Mouse (Mus musculus): ENCODE measurements around the gene Spaca9. TPM values are rescaled to one million over a fixed set of nuclear protein-coding genes. Genes with fewer than 3 reads are reported as not detected.

The Spaca9 gene
- total RNA-seq (2015) (0.66 and 5.7 TPM in 2 replicates), total RNA-seq (2017) (2.4 and 8.4 TPM in 2 replicates)

DNA sequence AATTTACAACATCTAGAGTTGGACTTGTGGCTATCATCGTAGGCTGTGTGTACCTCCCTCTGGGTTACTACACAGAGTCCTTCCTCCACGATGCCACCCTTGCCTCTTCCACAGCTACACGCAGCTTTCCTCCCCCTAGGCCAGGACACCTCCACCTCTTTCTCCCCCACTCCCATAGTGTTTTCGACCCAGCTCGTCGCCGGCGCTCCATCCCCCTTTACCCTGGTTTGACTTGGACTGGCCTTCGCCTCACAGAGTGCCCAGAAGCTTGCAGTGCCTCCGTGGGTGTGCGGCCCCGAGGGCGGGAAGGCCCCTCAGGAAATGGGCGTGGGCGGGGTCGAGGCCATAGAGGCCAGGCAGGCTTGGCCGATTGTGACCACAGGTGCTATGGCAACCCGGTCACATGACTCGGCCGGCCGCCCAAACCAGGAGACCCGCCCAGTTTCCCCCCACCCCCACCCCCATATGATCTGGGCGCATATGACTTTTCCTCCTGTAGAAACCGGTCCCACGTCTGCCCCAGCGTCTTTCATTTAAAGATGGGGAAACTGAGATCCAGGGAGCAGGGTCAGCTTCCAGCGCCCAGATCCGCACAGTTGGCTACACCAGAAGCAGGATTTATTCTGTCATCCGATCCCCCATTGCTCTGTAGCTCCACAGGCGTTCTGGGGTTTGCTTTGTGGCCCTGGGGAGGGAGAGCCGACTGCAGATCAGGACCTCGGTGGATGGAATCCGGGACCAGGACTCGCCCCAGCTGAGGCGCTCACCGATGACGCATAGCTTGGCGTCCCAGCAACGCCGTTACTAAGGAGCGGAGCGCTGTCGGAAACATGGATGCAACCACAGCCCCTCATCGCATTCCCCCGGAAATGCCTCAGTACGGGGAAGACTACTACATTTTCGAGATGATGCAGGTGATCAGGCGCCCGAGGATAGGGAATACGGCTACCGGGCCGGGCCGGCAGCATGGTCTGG, at the start of gene Spaca9, which contains the start of gene Ak8:
Spaca9 (minus strand) TSS at position 367 of the 975 bp plus-strand sequence.
Ak8 (plus strand) TSS at position 804 of the 975 bp plus-strand sequence.
- ATAC-seq (replicated peaks; ENCODE audit: poor library complexity) = peak; percentile 35; the same call in 1 of the 2 replicates

DNA sequence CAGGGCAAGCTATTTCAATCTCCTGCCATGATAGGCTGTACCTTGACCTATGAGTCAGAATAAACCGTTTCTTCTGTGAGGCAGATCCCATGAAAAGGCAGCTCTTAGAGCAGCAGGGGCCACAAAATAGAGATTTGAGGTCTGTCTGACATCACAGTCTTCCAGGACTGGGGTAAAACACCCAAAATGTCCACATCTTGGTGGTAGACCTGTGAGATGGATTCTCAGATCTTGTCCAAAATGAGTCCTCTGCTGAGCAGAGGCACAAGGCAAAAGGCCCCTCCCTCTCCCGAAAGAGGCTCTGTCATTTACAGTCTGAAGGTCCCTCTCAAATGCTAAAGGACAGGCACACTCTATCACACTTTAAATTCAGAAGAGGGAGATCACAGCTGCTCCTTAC, 48.2 kb upstream of the Spaca9 start:
- no peak for ATAC-seq (replicated peaks; ENCODE audit: poor library complexity)

DNA sequence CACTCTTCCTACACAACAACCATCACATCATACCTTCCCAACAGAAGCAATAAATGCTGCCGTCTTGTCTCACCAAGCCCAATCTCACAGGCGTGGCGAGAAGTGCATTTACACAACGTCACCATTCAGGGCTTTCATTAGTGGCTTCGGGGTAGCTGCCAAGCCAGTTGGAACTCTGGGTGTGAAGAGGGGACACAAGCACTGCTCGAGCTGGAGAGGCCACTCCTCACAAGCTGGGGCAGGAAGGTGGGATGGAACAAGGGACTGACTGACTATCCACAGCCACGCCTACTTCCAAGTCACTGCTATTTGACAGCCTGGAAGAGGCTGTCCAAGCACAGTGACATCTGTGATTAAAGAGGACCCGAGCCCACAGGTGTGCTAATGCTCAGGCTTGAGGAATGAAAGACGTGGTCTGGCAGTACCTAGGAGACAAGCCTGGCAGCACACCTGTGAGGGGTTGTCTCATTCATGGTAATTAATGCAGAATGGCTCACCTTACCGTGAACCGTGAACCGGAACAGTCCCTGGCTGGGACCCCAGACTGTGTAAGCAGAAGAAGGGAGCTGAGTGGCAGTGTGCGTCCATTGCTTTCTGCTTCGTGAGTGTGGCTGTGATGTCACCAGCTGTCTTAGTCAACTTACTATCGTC, 47.3 kb upstream of the Spaca9 start:
- no peak for ATAC-seq (replicated peaks; ENCODE audit: poor library complexity)

DNA sequence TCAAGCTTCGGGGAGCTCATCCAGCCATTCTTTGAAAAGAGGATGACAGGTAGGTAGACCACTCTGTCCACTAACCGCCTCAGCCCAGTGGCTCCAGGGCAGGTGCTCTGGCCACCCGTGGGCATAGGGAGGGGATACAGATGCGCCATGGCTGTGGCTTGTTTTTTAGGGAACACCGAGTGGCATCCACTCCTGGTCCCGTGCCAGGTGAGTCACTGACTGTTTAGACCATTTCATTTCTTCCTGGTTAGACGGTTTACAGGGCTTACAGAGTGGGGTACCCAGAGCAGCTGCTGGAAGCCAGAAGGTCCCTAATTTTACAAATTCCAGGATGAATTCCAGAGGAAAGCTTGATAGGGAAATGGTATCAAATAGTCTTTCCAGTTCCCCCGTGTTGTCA, 43.2 kb upstream of the Spaca9 start:
- no peak for ATAC-seq (replicated peaks; ENCODE audit: poor library complexity)

DNA sequence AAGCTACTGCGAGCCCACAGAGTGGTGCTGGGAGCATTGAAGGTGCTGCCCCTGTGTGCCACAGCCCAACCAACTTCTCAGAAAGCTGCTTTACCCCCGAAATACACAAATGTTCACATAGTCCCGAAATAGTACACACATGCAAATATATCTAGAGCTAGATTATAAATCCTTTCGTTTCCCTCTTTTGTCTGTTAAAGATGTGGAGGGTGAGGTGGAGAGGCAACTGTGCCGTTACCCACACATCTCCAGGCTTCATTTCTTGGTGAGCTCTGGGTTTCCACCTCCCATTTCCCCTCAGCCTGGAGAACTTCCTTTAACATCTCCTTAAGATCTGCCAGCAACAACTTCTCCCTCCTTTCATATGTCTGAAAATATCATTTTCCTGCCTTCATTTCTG, 40.6 kb upstream of the Spaca9 start:
- ATAC-seq (replicated peaks; ENCODE audit: poor library complexity) = no peak

DNA sequence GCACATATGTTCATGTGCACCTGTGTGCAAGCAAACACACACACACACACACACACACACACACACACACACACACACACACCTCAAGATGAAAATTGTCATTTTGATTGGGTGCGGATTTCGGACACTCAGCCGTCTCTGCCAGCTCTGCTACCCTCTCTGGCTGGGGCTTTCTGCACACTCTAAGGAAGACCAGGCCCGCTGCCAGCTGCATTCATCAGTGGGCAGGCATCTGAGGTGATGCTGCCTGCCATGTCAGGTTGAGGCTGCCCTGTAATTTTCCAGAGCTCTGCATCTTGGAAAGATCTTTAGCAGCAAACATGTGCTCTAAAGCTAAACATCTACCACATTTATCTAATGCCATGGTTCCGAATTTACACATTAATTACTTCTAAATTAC, 37.6 kb upstream of the Spaca9 start:
- ATAC-seq (replicated peaks; ENCODE audit: poor library complexity) = no peak

DNA sequence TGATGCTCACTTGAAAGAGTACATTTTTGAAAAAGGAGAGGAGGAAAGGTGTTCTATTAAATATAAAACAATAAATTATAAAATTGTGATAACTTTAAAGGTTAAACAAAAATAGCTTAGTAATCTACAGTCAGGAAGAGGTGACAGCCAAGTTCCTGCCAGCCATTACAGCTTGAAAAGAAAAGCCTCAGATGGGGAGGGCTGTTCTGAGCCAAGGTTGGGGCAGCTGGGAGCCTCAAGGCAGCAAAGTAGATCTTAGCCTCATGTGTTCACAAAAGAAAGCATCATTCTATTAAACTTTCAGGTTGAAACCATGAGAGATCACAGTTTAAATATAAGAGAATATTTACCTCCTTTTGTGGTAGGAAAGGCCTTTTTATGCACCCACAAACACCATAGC, 31.1 kb upstream of the Spaca9 start:
- ATAC-seq (replicated peaks; ENCODE audit: poor library complexity) = no peak

DNA sequence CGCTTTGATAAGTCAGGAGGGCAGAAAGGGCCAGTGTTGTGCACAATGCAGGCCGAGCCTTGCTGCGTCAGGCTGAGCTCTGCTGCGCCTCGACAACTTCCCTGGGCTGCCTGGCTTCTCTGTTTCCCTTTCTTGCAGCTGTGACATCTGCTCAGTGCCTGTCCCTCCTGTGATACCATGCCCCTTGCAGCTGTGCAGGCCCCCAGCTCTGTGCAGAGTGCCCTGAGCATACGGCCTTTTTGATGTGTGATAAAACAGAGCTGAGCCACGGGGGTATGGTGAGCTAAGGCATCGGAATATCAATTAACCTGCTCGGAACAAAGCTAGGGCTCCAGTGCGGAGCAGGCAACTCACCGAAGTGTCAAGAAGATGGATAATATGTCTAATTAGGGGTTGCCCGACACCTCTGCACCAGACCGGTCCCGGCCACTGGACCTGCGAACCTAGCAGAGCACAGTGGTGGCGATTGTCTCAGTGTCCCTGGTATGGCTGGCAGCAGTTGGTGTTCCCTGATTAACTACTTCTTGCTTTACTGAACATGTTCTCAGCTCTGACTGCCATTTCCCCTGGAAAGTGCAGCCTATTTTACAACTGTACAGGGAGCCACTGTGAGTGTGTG, 28.4 kb upstream of the Spaca9 start:
- ATAC-seq (replicated peaks; ENCODE audit: poor library complexity) = no peak

DNA sequence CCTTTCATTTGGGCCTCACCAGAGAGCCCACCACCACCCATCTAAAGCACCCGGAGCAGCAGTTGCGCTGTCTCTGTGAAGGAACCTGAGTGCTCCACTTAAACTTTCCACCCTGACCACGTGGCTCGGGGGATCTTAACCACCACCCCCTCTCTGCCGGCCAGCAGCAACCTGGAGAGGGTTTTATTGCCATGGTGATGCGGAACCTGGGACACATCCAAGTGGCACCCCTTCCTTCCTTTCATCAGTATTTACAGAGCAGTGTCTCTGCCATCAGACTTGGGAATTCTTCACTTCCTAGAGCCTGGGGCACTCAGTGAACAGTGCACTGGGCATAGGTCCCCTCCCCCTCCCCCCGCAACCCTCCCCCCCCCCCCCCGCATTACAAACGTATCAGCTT, 24.4 kb upstream of the Spaca9 start:
- no peak for ATAC-seq (replicated peaks; ENCODE audit: poor library complexity)

DNA sequence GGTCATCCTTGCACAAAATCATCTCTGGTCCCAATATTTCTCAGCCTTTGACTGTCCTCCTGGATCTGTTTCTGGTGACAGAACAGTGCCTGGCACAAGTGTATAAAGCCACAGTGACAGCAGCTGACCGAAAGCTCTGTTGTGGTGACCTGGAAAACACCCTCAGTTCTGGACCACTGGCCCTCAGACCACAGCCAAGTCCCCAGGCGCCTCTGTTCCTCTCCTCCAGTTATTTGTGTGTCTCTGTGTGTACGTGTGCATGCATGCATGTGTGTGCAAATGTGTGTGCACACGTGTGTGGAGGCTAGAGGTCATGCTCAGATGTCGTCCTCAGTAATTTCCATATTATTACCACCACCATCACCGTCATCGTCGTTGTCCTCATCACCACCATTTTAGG, 22.9 kb upstream of the Spaca9 start:
- no peak for ATAC-seq (replicated peaks; ENCODE audit: poor library complexity)

DNA sequence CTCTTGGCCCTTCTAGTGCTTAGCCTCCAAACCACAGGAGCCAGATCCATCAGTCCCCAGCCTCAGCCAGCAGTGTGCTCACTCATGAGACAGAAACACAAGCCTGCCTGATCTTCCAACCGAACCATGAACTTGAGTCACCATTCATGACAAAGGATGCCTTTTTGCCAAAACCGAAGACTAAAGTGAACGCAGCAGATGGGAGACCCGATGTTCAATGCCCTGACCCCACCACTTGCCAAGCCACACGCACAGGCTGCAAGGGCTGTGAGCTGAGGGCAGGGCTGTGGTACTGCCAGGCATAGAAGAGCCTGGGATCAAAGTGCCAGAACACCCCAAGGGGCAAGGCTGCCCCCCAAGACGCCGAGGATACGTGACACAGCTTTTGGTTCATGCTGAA, 13.5 kb upstream of the Spaca9 start:
- ATAC-seq (replicated peaks; ENCODE audit: poor library complexity) = no peak

DNA sequence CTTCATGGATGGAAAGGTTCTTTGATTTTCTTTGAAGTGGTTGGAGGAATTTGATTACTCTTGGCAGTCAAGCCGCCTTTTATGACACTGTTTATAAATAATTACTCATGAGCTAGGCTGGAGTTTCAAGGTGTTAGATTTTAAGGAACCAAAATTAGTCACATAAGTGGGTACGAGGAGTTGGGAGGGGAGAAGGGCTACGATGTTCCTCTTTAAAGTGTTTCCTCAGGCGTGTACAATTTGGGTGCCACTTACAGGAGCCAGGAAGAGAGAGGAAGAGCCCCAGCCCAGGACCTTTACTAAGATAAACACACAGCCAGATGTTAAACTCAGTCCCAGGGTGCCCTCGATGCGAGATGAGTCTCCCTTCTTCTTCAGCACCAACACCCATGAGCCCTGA, 7.3 kb upstream of the Spaca9 start:
- 0 out of 2 replicates have a peak, but pooled peaks have one; percentile 25 for ATAC-seq (replicated peaks; ENCODE audit: poor library complexity)

DNA sequence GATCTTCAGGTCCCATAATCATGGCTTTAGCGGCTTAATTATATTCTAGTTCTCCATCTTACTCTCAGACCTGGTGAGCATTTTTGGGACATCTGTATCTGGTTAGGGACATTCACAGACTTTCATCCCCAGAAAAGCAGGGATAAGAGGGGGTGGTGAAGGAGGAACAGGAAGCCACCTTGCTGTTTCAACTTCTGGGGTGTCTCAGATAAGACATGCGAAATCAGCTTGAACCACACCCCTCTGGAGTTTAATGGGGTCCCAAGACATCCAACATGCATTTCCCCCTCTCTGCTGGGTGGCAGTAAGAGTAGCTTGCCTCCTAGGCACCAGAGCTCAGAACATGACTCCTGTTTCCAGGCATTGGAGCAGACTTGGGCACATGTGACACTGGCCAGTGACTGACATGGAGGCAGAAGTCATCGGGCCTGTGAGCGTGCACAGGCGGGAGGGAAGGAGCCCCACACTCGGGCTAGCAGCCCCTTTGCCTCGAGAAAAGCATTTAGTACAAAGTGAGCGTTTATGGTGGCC, 6.6 kb upstream of the Spaca9 start:
- no peak for ATAC-seq (replicated peaks; ENCODE audit: poor library complexity)

DNA sequence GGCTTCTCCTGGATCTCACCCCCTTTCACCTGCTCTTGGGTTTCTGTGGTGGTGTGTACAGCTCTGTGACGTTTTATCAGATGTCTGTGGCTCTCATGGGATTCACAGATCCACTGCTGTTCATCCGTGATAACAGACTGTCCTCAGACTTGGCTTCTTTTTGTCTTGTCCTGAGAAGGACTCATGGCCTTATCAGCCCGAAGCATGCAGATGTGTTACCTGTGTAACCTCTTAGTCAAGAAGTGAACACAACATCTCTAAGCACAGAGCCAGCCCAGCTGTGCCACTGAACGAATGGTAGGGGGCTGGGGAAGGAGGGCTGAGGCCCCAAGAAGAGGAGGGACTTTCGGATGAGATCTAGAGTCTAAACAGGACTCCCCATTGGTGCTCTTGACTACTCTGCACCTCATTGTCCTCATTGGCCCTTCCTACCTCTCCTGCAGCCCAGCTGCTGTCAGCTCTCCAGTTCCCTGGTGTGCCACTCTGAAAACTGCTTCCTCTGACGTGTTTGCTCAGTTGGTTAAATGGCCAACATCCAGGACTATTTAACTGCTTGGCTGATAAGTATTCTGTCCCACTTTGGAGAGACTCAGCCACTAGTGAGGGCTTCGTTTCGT, 2.2 kb upstream of the Spaca9 start:
- peak; percentile 74 for ATAC-seq (replicated peaks; ENCODE audit: poor library complexity)

DNA sequence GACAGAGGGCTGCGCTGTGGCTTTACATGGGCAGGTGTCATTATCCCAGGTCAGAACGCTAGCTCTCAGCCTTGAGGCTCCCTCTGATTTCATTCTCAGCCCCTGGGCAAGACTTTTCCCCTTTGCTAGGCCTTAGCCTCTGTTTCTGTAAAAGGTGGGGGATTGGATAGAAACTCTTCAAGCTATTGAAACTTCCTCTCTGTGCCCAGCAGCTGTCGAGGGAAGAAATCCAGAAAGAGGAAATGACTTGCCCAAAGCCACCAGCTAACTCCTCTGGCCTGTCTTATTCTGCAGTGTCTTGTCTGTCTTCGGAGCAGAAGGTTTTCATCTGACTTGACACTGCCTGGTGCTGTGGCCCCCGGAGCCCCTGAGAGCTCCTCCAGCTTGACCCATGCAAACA, 961 bp downstream of the Spaca9 start:
- ATAC-seq (replicated peaks; ENCODE audit: poor library complexity) = peak; percentile 32

DNA sequence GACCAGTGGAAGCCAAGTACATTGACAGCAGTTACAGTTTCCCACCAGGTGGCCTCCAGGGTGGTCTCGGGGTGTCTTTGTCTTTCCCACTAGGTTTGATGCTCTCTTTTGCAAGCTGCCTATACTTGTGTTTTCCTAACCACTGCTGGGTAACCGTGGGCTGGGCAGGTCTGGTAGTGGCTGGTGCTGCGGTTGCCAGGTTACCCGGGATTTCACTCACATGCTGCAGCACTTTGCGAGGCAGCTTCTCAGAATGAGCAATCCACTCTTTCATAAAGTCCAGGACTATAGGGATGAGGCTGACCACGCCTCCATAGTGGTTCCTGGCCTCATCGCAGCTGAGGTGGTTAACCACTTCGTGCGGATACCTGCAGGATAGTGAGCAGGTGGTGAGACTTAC, 6.8 kb downstream of the Spaca9 start:
- ATAC-seq (replicated peaks; ENCODE audit: poor library complexity) = no peak

DNA sequence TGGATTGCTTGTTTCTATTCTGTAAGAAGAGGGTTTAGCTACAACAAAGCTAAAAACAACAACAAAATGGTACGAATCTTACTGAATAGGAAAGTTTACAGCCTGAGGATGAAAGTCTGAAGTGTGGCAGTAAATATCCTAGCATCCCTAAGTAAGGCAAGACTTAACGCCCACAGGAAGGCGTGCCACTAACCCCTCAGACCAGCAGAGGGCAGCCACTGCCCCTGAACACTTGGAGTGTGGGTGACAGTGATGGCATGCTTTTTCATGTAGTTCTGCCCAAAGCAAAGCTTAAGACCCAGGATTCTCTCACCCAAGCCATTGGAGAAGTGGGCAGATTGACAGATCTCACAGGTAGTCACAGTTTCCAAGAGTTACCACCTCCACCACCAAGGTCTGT, 11.1 kb downstream of the Spaca9 start:
- ATAC-seq (replicated peaks; ENCODE audit: poor library complexity) = peak; percentile 90

DNA sequence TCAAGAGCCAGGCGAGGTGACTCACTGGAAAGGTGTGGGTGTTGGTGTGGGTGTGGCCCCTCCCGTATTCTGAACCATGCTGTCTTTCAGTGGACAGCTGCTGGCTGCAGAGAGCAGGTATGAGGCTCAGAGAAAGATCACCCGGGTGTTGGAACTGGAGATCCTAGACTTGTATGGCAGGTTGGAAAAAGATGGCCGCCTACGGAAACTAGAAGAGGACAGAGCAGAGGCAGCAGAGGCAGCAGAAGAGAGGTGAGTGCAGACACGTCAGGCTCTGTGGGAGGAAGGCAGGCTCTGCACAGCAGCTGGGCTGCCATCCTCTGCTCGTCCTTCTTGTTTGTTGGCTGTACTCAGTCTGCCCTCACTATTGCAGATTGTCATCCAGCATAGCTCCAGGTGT, 13.6 kb downstream of the Spaca9 start:
- no peak for ATAC-seq (replicated peaks; ENCODE audit: poor library complexity)

DNA sequence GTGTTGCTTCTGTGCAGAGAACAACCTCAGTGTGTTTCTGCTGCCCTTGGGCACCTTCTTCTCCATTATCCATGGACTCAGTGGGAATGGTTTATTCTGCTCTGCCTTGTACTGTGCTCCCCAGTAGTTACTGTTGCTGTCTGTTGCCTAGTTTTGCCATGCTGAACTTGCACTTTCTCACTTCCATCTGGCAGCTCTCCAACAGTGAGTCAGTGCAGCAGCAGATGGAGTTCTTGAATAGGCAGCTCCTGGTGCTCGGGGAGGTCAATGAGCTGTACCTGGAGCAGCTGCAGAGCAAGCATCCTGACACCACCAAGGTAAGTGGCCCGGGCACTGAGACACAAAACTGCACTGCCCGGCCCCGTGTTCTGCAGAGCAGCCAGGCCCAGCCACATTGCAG, 17.8 kb downstream of the Spaca9 start:
- no peak for ATAC-seq (replicated peaks; ENCODE audit: poor library complexity)

DNA sequence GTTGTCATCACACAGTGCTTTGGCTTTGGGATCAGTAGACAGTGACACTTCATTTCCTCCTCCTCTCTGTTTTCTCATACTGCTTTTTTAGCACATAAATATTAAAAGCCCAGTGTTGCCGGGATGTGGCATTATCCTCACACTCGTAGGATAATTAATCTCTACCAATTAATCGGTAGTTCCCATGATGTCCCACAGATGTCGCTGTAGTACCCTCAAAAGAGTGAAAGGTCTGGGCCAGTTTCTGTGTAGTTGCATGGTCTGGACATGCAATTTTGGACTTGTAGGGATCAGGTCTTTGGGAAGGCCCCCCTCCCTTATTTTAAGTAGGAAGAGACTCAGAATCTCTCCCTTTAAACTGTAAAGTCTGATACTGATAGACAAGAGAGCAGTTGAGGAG, 18.8 kb downstream of the Spaca9 start:
- peak; percentile 70; the same call in 1 of the 2 replicates for ATAC-seq (replicated peaks; ENCODE audit: poor library complexity)

DNA sequence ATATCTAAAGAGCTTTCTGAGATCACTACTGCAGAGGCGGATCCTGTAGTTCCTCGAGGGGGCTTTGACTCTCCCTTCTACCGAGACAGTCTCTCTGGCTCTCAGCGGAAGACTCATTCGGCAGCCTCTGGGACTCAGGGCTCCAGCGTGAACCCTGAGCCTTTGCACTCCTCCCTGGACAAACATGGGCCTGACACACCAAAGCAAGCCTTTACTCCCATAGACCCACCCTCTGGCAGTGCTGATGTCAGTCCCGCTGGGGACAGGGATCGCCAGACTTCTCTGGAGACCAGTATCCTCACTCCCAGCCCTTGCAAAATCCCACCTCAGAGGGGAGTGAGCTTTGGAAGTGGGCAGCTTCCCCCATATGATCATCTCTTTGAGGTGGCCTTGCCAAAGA, 23.5 kb downstream of the Spaca9 start:
- ATAC-seq (replicated peaks; ENCODE audit: poor library complexity) = no peak
